Mouse (Mus musculus) erythroblast, embryonic 14.5 days (primary cell): ENCODE measurements around the gene Dhx37.

ENCODE experiments used
- GATA1 ChIP-seq: IDR thresholded peaks from 2 replicates; pipeline ENCODE4 v1.6.1; 2012; ENCODE audit warnings: low read length, inconsistent platforms, mixed read lengths
- TAL1 ChIP-seq: IDR thresholded peaks from 3 replicates; pipeline ENCODE4 v1.6.1; 2012; ENCODE audit warnings: low read length, inconsistent platforms, mixed read lengths

- TF ChIP-seq TAL1 (no peak), GATA1 (no peak)
These were observed at the start of gene Dhx37 for GRCm38 (mm10) chr5:125433793-125434337.
